Mouse (Mus musculus): ENCODE results near the gene Entpd1. TPM values are rescaled to one million over a fixed set of nuclear protein-coding genes. Genes with fewer than 3 reads are reported as not detected.

Gene Entpd1
- total and polyA plus RNA-seq, 3 experiments: 0.33 TPM; not detected in 2

DNA sequence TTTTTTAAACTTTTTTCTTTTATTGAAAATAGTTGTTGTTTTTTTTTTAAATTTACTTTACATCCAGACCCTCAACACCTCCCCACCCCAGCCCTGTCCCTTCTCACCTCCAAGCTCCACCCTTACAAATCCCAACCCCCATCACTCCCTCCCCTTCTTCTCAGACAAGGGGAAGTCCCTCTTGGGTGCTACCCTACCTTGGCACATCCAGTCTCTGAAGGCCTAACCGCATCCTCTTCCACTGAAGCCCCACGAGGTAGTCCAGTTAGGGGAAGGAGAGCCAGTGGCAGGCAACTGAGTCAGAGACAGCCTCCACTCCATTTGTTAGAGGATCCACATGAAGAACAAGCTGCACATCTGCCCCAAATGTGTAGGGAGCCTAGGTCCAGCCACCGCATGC lies 67.5 kb downstream of the Entpd1 start:
- Histone ChIP-seq H3K9me3 (replicated peaks) (no peaks in the 10 kb centered on the region), H3K27me3 (ENCODE audit: insufficient read depth, low read length) (no peaks in the 10 kb centered on the region; the same call in 1 of the 2 replicates), H3K36me3 (replicated peaks) (no peaks in the 10 kb centered on the region), H3K4me1 (ENCODE audit: insufficient read depth, low read depth, low read length) (peaks cover 9% of the 10 kb centered on the region), H3K4me3 (ENCODE audit: low read depth, low read length) (no peak overlapping the region)
- DNase-seq (ENCODE audit: low spot score): no peak
- no peak for TF ChIP-seq POLR2AphosphoS5 (IDR thresholded peaks at IDR 0.05; ENCODE audit: insufficient replicate concordance, low read depth, low read length)
- no peak for TF ChIP-seq CTCF (IDR thresholded peaks at IDR 0.05; ENCODE audit: low read depth, low read length)
- no peak for TF ChIP-seq GATA1 (IDR thresholded peaks at IDR 0.05; ENCODE audit: borderline replicate concordance, low read length)
- no peak for ATAC-seq (ENCODE audit: extremely low read depth, insufficient number of reproducible peaks, low FRiP score, poor library complexity, severe bottlenecking)

DNA sequence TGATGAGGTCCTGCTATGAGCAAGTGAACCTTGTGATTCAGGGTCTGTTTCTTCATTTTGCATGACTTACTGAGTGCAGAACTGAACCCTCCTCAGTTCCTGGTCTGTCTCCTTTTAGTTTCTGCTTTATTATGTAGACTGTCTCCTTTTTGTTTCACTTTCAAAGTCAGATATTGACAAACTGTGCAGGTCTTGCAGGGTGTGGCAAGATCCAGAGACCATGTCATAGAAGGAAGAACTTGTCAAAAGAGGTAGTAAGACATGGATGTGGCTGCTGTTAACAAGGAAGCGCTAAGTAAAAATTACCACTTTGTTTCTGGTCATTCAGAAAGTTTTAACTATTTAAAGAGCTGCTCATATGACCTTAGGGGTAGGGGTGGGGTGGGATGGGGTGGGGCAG lies 72.0 kb downstream of the Entpd1 start:
- no peak for DNase-seq (ENCODE audit: low spot score)

DNA sequence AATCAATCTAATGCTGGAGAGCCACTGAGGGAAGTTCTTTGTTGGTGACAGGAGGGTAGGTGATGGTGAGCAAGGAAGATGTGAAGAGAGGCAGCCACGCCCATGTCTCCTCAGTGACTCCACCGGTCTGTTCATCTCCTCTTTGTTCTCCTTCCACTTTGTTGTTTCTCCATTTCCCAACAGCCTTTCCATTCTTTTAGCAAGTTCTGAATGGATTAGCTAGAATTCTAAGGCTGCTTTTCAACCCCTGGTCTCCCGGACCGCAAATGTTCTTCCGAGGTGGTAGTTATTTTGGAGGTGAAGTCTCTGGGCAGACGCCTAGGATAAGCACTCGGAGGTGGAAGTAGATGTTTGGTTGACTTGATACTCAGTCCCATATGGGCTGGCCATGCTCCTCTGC lies 72.4 kb downstream of the Entpd1 start:
- DNase-seq (ENCODE audit: low spot score) (no peak), ATAC-seq (ENCODE audit: extremely low read depth, insufficient number of reproducible peaks, low FRiP score, poor library complexity, severe bottlenecking) (no peak)
- H3K9me3 ChIP-seq (replicated peaks): no peaks in the 10 kb centered on the region
- no peak for TF ChIP-seq CTCF (IDR thresholded peaks at IDR 0.05; ENCODE audit: low read depth, low read length)
- no peak for TF ChIP-seq GATA2 (IDR thresholded peaks at IDR 0.05; ENCODE audit: borderline replicate concordance, low read depth, low read length)
- no peak for TF ChIP-seq TAL1 (conservative IDR thresholded peaks at IDR 0.05; ENCODE audit: low read depth, low read length)
- TF ChIP-seq GATA1 (IDR thresholded peaks at IDR 0.05; ENCODE audit: borderline replicate concordance, low read length): no peak
- TF ChIP-seq POLR2AphosphoS5 (IDR thresholded peaks at IDR 0.05; ENCODE audit: insufficient replicate concordance, low read depth, low read length): no peak
- no peaks in the 10 kb centered on the region for H3K36me3 ChIP-seq (replicated peaks)
- peaks cover 12% of the 10 kb centered on the region for H3K27me3 ChIP-seq (ENCODE audit: insufficient read depth, low read length)
- H3K4me3 ChIP-seq (ENCODE audit: low read depth, low read length): no peak overlapping the region
- no peaks in the 10 kb centered on the region for H3K4me1 ChIP-seq (ENCODE audit: insufficient read depth, low read depth, low read length)

More for the DNA sequence above, 72.0 kb downstream of the Entpd1 start:
- H3K4me1 ChIP-seq (ENCODE audit: insufficient read depth, low read depth, low read length): no peaks in the 10 kb centered on the region
- peaks cover 12% of the 10 kb centered on the region for H3K27me3 ChIP-seq (ENCODE audit: insufficient read depth, low read length)
- no peaks in the 10 kb centered on the region for H3K9me3 ChIP-seq (replicated peaks)
- H3K4me3 ChIP-seq (ENCODE audit: low read depth, low read length): no peak overlapping the region
- ATAC-seq (ENCODE audit: extremely low read depth, insufficient number of reproducible peaks, low FRiP score, poor library complexity, severe bottlenecking): no peak
- H3K36me3 ChIP-seq (replicated peaks): no peaks in the 10 kb centered on the region
- no peak for TF ChIP-seq TAL1 (conservative IDR thresholded peaks at IDR 0.05; ENCODE audit: low read depth, low read length)
- no peak for TF ChIP-seq CTCF (IDR thresholded peaks at IDR 0.05; ENCODE audit: low read depth, low read length)
- TF ChIP-seq GATA1 (IDR thresholded peaks at IDR 0.05; ENCODE audit: borderline replicate concordance, low read length): no peak
- TF ChIP-seq POLR2AphosphoS5 (IDR thresholded peaks at IDR 0.05; ENCODE audit: insufficient replicate concordance, low read depth, low read length): no peak
- no peak for TF ChIP-seq GATA2 (IDR thresholded peaks at IDR 0.05; ENCODE audit: borderline replicate concordance, low read depth, low read length)

DNA sequence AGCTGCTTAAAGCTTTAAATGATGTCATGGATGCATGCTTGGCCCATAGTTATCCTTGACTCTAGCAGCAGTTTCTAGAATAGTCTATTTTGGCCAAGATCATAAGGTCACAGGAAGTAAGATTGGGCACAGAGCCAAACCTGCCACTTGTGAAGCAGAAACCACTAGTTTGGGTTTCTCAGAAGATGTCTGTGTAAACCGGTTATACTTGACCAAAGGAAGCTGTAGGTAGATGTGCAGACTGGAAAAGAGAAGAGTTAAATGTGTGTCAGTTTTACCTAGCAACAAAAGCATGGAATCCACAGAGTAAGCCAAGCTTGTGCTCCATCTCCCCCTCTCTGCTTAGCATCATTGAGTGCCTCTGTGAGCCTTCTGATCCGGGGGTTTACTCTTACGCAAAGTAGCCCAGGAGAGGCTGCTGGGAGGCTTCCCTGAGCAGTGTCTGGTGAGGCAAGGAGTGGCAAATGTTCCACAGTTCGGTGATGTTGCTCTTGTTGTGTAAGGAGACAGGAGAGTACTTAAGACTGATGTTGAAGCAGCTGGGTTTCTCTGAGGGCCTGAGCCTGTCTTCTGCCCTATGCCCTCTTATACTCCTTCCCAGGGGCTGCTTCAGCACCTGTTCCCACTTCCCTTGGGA lies 75.2 kb downstream of the Entpd1 start:
- peaks cover 15% of the 10 kb centered on the region for H3K27me3 ChIP-seq (ENCODE audit: insufficient read depth, low read length)
- TF ChIP-seq TAL1 (conservative IDR thresholded peaks at IDR 0.05; ENCODE audit: low read depth, low read length): no peak
- no peak for TF ChIP-seq GATA1 (IDR thresholded peaks at IDR 0.05; ENCODE audit: borderline replicate concordance, low read length)
- TF ChIP-seq GATA2 (IDR thresholded peaks at IDR 0.05; ENCODE audit: borderline replicate concordance, low read depth, low read length): no peak
- no peak for TF ChIP-seq POLR2AphosphoS5 (IDR thresholded peaks at IDR 0.05; ENCODE audit: insufficient replicate concordance, low read depth, low read length)
- TF ChIP-seq CTCF (IDR thresholded peaks at IDR 0.05; ENCODE audit: low read depth, low read length): no peak
- no peaks in the 10 kb centered on the region for H3K36me3 ChIP-seq (replicated peaks)
- no peaks in the 10 kb centered on the region for H3K9me3 ChIP-seq (replicated peaks)
- no peaks in the 10 kb centered on the region for H3K4me1 ChIP-seq (ENCODE audit: insufficient read depth, low read depth, low read length)
- no peak for ATAC-seq (ENCODE audit: extremely low read depth, insufficient number of reproducible peaks, low FRiP score, poor library complexity, severe bottlenecking)
- H3K4me3 ChIP-seq (ENCODE audit: low read depth, low read length): no peak overlapping the region
- DNase-seq (ENCODE audit: low spot score): no peak

DNA sequence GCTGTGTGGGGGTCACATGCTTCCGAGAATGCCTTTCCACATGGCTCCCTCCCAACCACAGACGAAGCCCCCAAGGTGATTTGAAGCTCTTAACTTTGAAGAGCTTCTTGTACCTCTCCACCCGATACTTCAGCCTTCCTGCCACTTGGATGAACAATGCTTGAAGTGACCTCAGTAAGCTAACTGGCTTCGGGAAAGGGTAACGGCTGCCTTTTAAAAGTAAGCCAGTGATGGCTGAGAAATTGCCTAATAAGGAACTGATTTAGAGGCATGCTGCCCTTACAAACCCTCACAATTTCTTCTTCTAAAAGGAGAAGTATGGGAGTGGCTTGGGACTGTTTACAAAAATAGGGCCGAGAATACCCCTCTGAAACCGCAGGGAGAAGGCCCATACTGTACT lies 81.0 kb downstream of the Entpd1 start:
- H3K36me3 ChIP-seq (replicated peaks): no peaks in the 10 kb centered on the region
- TF ChIP-seq CTCF (IDR thresholded peaks at IDR 0.05; ENCODE audit: low read depth, low read length): no peak
- TF ChIP-seq TAL1 (conservative IDR thresholded peaks at IDR 0.05; ENCODE audit: low read depth, low read length): no peak
- TF ChIP-seq GATA2 (IDR thresholded peaks at IDR 0.05; ENCODE audit: borderline replicate concordance, low read depth, low read length): no peak
- no peak for TF ChIP-seq POLR2AphosphoS5 (IDR thresholded peaks at IDR 0.05; ENCODE audit: insufficient replicate concordance, low read depth, low read length)
- no peak for TF ChIP-seq GATA1 (IDR thresholded peaks at IDR 0.05; ENCODE audit: borderline replicate concordance, low read length)
- no peaks in the 10 kb centered on the region for H3K4me1 ChIP-seq (ENCODE audit: insufficient read depth, low read depth, low read length)
- ATAC-seq (ENCODE audit: extremely low read depth, insufficient number of reproducible peaks, low FRiP score, poor library complexity, severe bottlenecking) (no peak), DNase-seq (ENCODE audit: low spot score) (no peak)
- no peak overlapping the region for H3K4me3 ChIP-seq (ENCODE audit: low read depth, low read length)
- H3K27me3 ChIP-seq (ENCODE audit: insufficient read depth, low read length): peaks cover 10% of the 10 kb centered on the region
- no peaks in the 10 kb centered on the region for H3K9me3 ChIP-seq (replicated peaks)

DNA sequence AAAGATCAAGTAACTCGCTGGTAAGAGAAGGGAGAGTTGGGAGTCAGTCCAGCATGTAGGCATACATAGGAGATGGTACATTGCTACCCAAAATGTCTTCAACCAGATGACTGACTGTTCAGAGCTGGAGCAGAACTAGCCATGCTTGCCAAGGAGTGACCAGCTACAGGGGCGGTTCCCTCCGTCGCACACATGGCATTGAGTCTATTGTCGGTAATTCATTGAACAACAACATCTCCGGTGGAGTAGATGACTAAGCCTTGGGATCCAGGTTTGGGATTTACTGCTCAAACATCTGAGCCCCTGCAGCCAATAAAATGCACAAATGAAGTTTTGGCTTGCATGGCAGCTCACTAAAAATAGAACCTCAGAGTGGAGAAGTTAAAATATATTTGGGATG lies 84.0 kb downstream of the Entpd1 start:
- no peak for ATAC-seq (ENCODE audit: extremely low read depth, insufficient number of reproducible peaks, low FRiP score, poor library complexity, severe bottlenecking)
- no peak for DNase-seq (ENCODE audit: low spot score)
- H3K4me1 ChIP-seq (ENCODE audit: insufficient read depth, low read depth, low read length): no peaks in the 10 kb centered on the region
- TF ChIP-seq POLR2AphosphoS5 (IDR thresholded peaks at IDR 0.05; ENCODE audit: insufficient replicate concordance, low read depth, low read length) (no peak), TAL1 (conservative IDR thresholded peaks at IDR 0.05; ENCODE audit: low read depth, low read length) (no peak), GATA2 (IDR thresholded peaks at IDR 0.05; ENCODE audit: borderline replicate concordance, low read depth, low read length) (no peak), CTCF (IDR thresholded peaks at IDR 0.05; ENCODE audit: low read depth, low read length) (no peak), GATA1 (IDR thresholded peaks at IDR 0.05; ENCODE audit: borderline replicate concordance, low read length) (no peak)
- no peak overlapping the region for H3K4me3 ChIP-seq (ENCODE audit: low read depth, low read length)
- no peaks in the 10 kb centered on the region for H3K36me3 ChIP-seq (replicated peaks)
- H3K9me3 ChIP-seq (replicated peaks): no peaks in the 10 kb centered on the region
- peaks cover 4% of the 10 kb centered on the region for H3K27me3 ChIP-seq (ENCODE audit: insufficient read depth, low read length)

All from G1E (cell line).